Mouse (Mus musculus) ES-E14 (cell line): ENCODE data around the gene Mapk8ip3. TPM values are rescaled to one million over a fixed set of nuclear protein-coding genes. Genes with fewer than 3 reads are reported as not detected.

Experiments used
- DNase-seq: peaks from one replicate; pipeline ENCODE4 v3.0.0-alpha.2; 2013; ENCODE audit warnings: low read depth, low spot score
- H3K27ac ChIP-seq: 2 replicates; pipeline ENCODE4 v1.5.1; 2012; ENCODE audit warnings: low read depth, mild to moderate bottlenecking, low read length, moderate library complexity, mixed read lengths; ENCODE audit not compliant: poor library complexity, insufficient read depth, severe bottlenecking
- H3K36me3 ChIP-seq: 2 replicates; pipeline ENCODE4 v1.6.1; 2012; ENCODE audit warnings: mild to moderate bottlenecking, low read length, moderate library complexity, mixed read lengths; ENCODE audit not compliant: control insufficient read depth, poor library complexity, insufficient read depth, severe bottlenecking
- H3K4me1 ChIP-seq, 2 experiments: fragments of 150-350 bp in 1 of 2; sonication (generic) in 1 of 2; 2 replicates each; pipeline ENCODE4 v1.6.1; 2012; ENCODE audit warnings: low read length in 2 of 2, mild to moderate bottlenecking in 1 of 2, mixed read lengths in 1 of 2; ENCODE audit not compliant: control insufficient read depth in 2 of 2, insufficient read depth in 2 of 2, poor library complexity in 1 of 2
- H3K4me3 ChIP-seq, 2 experiments: fragments of 150-350 bp in 1 of 2; sonication (generic) in 1 of 2; 2 replicates each; pipeline ENCODE4 v1.5.1; 2012; ENCODE audit warnings: low read length in 2 of 2, low read depth in 1 of 2, mild to moderate bottlenecking in 1 of 2, mixed read lengths in 1 of 2; ENCODE audit not compliant: insufficient read depth in 1 of 2, poor library complexity in 1 of 2, severe bottlenecking in 1 of 2
- H3K9ac ChIP-seq: 2 replicates; pipeline ENCODE4 v1.6.1; 2012; ENCODE audit warnings: low read depth, mild to moderate bottlenecking, low read length, mixed read lengths; ENCODE audit not compliant: poor library complexity, insufficient read depth, severe bottlenecking
- H3K9me3 ChIP-seq: fragments of 150-350 bp; sonication (generic); 2 replicates; pipeline ENCODE4 v1.6.1; 2012; ENCODE audit warnings: low read depth, mild to moderate bottlenecking, low read length; ENCODE audit not compliant: control insufficient read depth, insufficient read depth
- CHD2 ChIP-seq: IDR thresholded peaks from 2 replicates; pipeline ENCODE4 v1.6.1; 2014; ENCODE audit warnings: mild to moderate bottlenecking, low read depth, low read length, inconsistent platforms
- HCFC1 ChIP-seq: IDR thresholded peaks from 2 replicates; pipeline ENCODE4 v1.6.1; 2012; ENCODE audit warnings: low read length, inconsistent platforms, borderline replicate concordance; ENCODE audit not compliant: insufficient read depth
- MAFK ChIP-seq: IDR thresholded peaks from 2 replicates; pipeline ENCODE4 v1.6.1; 2014; ENCODE audit warnings: mild to moderate bottlenecking, low read depth, low read length, inconsistent platforms; ENCODE audit not compliant: insufficient read depth
- ZC3H11A ChIP-seq: IDR thresholded peaks from 2 replicates; pipeline ENCODE4 v1.6.1; 2012; ENCODE audit warnings: low read depth, mild to moderate bottlenecking, inconsistent platforms, low read length, borderline replicate concordance
- ZNF384 ChIP-seq: IDR thresholded peaks from 2 replicates; pipeline ENCODE4 v1.6.1; 2012; ENCODE audit warnings: low read depth, low read length, inconsistent platforms
- in situ Hi-C, 2 experiments: fragments of 600-800 bp; cut with MboI; formaldehyde crosslinking; loops; one replicate each; pipeline ENCODE4 v1.15.1; 2025; ENCODE audit warnings: low sequenced_read_pairs in 2 of 2, inconsistent platforms in 1 of 2; ENCODE audit not compliant: unreplicated experiment in 2 of 2
- total RNA-seq: library from RNA; depleted of rRNA; stranded (reverse); fragments of 300-350 nt; gene quantifications from 2 replicates; pipeline ENCODE4 v1.2.3, GENCODE M21; 2012; rRNA removed

Mapk8ip3 gene
- 55.7 and 63.7 TPM in 2 replicates for total RNA-seq

DNA sequence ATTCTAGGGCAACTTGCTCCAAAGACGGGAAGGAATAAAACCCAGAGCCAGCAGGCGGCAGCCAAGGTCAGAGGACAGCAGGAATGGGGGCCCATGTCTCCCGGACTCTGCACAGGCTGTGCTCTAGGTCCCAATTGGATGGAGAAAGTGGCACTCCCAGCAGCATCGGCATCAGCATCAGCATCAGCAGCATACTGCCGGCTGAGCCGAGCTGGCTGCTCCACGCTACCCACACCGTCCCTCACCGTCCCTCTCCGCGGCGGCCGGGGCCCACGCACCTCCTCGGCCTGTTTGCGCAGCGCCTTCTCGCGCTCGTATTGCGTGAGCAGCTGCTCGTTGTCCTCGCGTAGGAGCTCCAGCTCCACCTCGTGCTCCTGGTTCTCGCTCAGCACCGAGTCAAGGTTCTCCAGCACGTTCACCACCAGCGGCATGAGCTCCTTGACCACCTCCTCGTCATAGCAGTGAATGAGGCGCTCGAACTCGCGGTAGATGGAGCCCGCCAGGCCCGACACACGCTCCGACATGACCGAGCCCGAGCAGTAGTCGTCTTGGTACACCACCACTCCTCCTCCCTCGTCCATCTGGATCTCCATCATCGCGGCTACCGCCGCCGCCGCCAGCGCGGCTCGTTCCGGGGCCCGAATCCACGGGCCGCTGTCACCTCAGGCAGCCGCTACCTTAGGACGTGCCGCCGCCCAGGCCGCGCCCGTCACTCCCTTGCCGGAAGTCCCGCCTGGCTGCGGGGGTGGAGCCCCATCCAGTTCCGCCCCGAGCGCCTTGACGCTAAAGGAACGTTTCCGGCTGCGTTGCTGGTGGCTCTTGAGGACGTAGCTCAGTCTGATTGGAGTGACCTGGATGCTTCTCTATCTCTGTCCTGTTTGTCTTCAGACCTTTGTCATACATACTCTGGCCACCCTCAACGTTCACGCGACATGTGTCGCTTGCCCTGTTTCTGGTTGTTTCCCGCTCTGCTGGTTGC is at the start of gene Mapk8ip3:
Mapk8ip3 (minus strand) TSS at position 719 of the 979 bp plus-strand sequence.
- Histone ChIP-seq H3K4me3 (peak within 1 kb of the TSS; percentile 86 to 98), H3K9me3 (no peaks in the 10 kb centered on the region), H3K27ac (no peak within 1 kb of the TSS), H3K4me1 (0 out of 4 replicates have a peak, but pooled peaks cover 0 to 3% of the 10 kb centered on the region in 2 experiments), H3K9ac (peak within 1 kb of the TSS; percentile 83), H3K36me3 (no peaks in the 10 kb centered on the region)
- in situ Hi-C loops: no loop called here
- peak; percentile 22; the same call in 1 of the 2 replicates for TF ChIP-seq HCFC1
- TF ChIP-seq CHD2: no peak
- peak; percentile 80 for DNase-seq

- H3K27ac ChIP-seq: peak overlapping the region; percentile 46; the same call in 1 of the 2 replicates
These were observed 24.3 kb upstream of the Mapk8ip3 start for GRCm38 (mm10) chr17:24960852-24961715.

DNA sequence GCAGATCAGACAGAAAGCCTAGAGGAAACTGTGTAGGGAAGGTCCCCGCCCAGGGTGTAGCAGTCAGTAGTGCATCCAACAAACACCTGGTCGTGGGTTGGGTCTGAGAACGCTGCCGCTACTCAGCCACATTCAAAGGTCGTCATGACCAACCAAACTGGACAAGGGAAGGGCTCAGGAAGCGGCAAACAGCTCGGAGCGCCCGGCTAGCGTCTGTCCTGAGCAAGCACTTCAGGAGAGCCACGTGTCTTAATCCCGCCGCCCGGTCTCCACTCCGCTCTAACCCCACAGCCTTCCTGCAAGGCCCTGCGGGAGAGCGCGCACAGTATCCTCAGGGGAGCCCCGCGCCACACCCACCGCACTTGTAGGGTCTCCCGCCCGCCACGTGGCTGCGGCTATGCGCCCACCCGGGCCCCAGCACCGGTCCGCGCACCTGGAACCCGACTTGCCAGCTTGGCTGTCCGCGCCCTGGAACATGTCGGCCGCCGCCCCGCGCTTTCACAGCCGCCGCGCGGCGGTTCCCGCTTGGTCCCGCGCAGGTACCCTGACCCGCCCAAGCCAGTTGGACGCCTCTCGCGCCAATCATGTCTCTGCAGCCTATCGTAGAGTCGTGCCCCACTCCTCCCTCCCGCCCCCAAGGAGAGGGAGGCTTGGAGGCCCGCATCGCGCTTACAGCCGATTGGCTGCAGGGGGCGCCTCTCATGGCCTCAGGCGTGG is 23.5 kb upstream of the Mapk8ip3 start, which contains the start of gene Jpt2:
Jpt2 (minus strand) TSS at position 555 of the 717 bp plus-strand sequence.
- H3K4me3 ChIP-seq: peak within 1 kb of the TSS; percentile 91 to 92
- peaks cover 0 to 4% of the 10 kb centered on the region in 2 experiments; a peak in 1 of 4 replicates for H3K4me1 ChIP-seq
- in situ Hi-C loops: no loop called here
- TF ChIP-seq CHD2 (peak; percentile 92), ZC3H11A (no peak)
- DNase-seq: peak; percentile 46
- no peaks in the 10 kb centered on the region for H3K9me3 ChIP-seq
- H3K9ac ChIP-seq: peak within 1 kb of the TSS; percentile 94
- peaks cover 17% of the 10 kb centered on the region for H3K36me3 ChIP-seq
- peak within 1 kb of the TSS; percentile 74 for H3K27ac ChIP-seq

More at GRCm38 (mm10) chr17:24960852-24961715, 24.3 kb upstream of the Mapk8ip3 start:
- H3K36me3 ChIP-seq: peaks cover 11% of the 10 kb centered on the region
- peaks cover 0 to 4% of the 10 kb centered on the region in 2 experiments; a peak in 1 of 4 replicates for H3K4me1 ChIP-seq
- H3K9ac ChIP-seq: peak overlapping the region; percentile 79
- in situ Hi-C loops: no loop called here
- no peaks in the 10 kb centered on the region for H3K9me3 ChIP-seq
- peak; percentile 97 for DNase-seq
- H3K4me3 ChIP-seq: peak overlapping the region; percentile 59 to 70
- no peak for TF ChIP-seq CHD2
- no peak for TF ChIP-seq ZC3H11A
- no peak for TF ChIP-seq HCFC1
- no peak for TF ChIP-seq MAFK
- TF ChIP-seq ZNF384: no peak

DNA sequence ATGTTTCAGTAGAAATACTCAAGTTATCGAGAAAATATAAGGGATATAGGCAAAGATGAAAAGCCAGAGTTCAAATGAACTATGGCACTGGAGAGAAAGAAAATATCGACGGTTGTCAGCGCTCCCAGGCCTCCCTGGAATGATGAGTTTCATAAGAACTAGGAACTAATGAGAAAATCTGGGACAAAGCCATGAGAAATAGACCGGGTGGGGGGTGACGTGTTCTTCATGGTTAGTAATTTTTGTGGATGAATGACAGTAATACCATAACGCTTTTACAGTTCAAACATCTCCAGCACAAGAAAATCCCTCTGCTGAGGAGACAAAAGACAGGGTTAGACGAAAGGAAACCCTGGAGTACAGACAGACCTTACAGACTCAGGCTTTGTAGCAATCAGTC is 22.6 kb upstream of the Mapk8ip3 start:
- in situ Hi-C loops: no loop called here
- Histone ChIP-seq H3K4me1 (peaks cover 0 to 4% of the 10 kb centered on the region in 2 experiments; a peak in 1 of 4 replicates), H3K27ac (no peak overlapping the region), H3K36me3 (peaks cover 15% of the 10 kb centered on the region), H3K9me3 (no peaks in the 10 kb centered on the region), H3K4me3 (peak overlapping the region; percentile 91 to 92), H3K9ac (peak overlapping the region; percentile 94)
- TF ChIP-seq HCFC1: no peak
- TF ChIP-seq ZC3H11A: no peak
- TF ChIP-seq CHD2: no peak
- TF ChIP-seq MAFK: no peak
- no peak for TF ChIP-seq ZNF384
- DNase-seq: no peak
